Mouse (Mus musculus): ENCODE measurements around the gene Nck2. TPM values are rescaled to one million over a fixed set of nuclear protein-coding genes. Genes with fewer than 3 reads are reported as not detected.

Nck2 gene
- polyA plus RNA-seq, 1 experiment from 2014 or later, result 37.0 TPM

DNA sequence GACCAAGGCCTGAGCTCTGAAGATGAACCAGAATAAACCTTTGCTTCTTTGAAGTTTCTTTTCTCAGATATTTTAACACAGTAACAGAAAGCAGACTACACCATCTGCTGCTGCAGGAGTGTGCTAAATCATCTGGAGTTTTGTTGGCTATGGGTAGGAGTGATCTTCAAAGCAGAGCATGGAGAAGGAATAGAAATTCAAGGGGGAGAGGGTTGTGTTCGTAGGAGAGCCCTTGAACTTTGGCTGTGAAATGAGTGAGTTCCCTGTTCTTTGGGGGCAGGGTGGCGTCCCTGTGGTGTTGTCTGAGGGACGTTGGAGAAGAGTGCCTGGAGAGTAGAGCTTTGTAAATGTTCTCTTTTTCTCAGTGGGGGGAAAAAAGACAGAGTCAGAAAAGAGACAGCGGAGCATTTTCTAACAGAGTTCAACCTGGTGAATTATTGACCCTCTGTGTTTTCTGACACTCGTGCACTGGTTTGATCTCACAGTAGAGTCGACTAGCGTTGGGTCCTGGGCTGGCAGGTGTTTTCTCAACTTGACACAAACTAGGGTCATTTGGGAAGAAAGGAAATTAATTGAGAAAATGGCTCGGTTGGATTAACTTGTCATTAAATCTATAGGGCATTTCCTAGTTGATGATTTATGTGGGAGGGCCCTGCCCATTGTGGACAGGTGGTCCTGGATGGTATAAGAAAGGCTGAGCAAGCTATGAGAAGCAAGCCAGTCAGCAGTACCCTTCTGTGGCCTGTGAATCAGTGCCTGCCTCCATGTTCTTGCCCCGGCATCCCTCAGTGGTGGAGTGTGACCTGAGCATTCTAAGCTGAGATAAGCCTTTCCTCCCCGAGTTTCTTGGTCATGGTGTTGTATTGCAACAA lies 57.8 kb downstream of the Nck2 start:
- no peaks in the 10 kb centered on the region for H3K27me3 ChIP-seq (ENCODE audit: insufficient read depth, poor library complexity, severe bottlenecking)
- H3K4me1 ChIP-seq, result peaks cover 23% of the 10 kb centered on the region
- 73% methylated on average over 10 of the region's 10 CpGs for WGBS
- H3K36me3 ChIP-seq, result no peaks in the 10 kb centered on the region
- DNase-seq (ENCODE audit: low spot score), result no peak
- no peak overlapping the region for H3K4me3 ChIP-seq
- H3K9me3 ChIP-seq, result no peaks in the 10 kb centered on the region
- H3K27ac ChIP-seq, result no peak overlapping the region

DNA sequence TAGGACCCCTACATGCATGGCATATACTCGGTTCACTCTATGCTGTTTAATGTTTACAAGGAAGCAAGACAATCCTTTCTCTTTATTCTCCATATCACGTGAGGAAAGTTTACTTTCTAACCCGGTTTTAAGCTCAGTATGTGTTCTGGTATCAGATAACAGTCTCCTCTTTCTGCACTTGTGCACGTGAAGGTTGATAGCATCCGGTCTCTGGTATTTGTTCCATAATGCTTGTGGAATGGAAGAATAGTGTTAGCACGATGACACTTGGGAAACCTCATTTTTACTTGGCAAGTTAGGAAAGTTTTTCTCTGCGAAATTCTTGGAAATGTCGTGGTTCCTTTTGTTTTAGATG lies 58.4 kb downstream of the Nck2 start:
- H3K9me3 ChIP-seq, result no peaks in the 10 kb centered on the region
- 58% methylated on average over 8 of the region's 8 CpGs for WGBS
- no peaks in the 10 kb centered on the region for H3K36me3 ChIP-seq
- H3K27me3 ChIP-seq (ENCODE audit: insufficient read depth, poor library complexity, severe bottlenecking), result no peaks in the 10 kb centered on the region
- peaks cover 23% of the 10 kb centered on the region for H3K4me1 ChIP-seq
- DNase-seq (ENCODE audit: low spot score), result no peak
- H3K27ac ChIP-seq, result no peak overlapping the region
- H3K4me3 ChIP-seq, result no peak overlapping the region

DNA sequence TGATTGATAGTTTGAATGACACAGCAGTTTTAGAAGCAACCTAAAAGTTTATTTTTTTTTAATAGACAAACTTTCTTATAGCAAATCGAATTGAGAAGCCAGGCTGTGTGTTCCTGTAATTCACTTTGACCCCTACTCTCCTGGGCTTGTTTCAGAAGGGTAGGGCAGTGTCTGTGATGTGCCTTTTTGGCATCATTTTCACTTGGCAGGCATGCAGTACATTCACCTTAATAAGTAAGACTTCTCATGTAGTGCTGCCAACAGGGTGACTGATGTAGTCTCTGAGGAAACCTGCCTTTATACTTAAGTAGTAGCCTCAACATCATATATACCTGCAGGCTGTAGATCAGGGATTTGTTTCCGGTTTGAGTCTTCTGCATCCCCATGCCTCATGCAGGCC lies 58.9 kb downstream of the Nck2 start:
- 99% methylated on average over 2 of the region's 2 CpGs for WGBS
- Histone ChIP-seq H3K4me1 (peaks cover 23% of the 10 kb centered on the region), H3K27me3 (ENCODE audit: insufficient read depth, poor library complexity, severe bottlenecking) (no peaks in the 10 kb centered on the region)

DNA sequence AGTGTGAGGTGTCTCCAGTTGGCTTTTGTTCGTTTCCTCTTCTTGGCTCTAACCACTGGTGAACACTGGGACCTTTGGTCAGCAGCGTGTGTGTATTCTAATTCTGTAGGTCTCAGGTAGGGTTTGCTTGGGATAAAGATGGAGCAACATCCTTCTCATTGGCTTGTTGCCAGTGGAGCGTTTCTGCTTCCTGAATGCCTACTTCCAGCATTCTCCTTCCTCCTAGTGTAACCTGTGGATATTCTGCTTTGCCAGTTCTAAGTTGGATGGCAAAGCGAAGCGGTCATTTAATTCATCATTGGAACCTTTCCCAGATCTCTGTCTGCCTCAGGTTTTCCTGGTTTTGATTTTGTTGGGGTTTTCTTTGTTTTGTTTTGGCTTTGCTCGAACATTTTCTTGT lies 59.3 kb downstream of the Nck2 start:
- H3K27ac ChIP-seq, result no peak overlapping the region
- no peak for DNase-seq (ENCODE audit: low spot score)
- 87% methylated on average over 6 of the region's 6 CpGs for WGBS
- H3K27me3 ChIP-seq (ENCODE audit: insufficient read depth, poor library complexity, severe bottlenecking), result no peaks in the 10 kb centered on the region
- no peak overlapping the region for H3K4me3 ChIP-seq
- peaks cover 23% of the 10 kb centered on the region for H3K4me1 ChIP-seq
- H3K36me3 ChIP-seq, result no peaks in the 10 kb centered on the region
- no peaks in the 10 kb centered on the region for H3K9me3 ChIP-seq

More for the DNA sequence above, 58.9 kb downstream of the Nck2 start:
- Histone ChIP-seq H3K4me3 (no peak overlapping the region), H3K36me3 (no peaks in the 10 kb centered on the region), H3K27ac (no peak overlapping the region), H3K9me3 (no peaks in the 10 kb centered on the region)
- DNase-seq (ENCODE audit: low spot score), result no peak

DNA sequence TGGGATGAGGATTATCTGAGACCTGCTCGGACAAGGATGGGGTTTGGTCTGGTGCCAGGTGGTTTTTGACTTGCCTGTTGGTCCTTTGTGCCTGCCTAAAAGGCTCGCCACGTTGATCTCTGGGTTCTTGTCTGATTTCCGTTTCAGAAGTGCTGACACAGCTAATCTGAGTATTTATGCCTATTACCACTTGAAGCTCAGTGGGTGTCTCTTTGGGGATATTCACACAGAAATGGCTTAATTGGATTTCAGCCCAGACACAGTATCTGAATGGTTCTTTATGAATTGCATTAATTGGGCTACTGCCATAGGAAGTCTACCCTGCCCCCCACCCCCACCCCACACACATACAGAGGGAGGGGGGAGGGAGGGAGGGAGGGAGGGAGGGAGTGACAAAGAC lies 59.9 kb downstream of the Nck2 start:
- 65% methylated on average over 4 of the region's 4 CpGs for WGBS
- Histone ChIP-seq H3K4me1 (peaks cover 23% of the 10 kb centered on the region), H3K9me3 (no peaks in the 10 kb centered on the region), H3K27ac (no peak overlapping the region), H3K27me3 (ENCODE audit: insufficient read depth, poor library complexity, severe bottlenecking) (no peaks in the 10 kb centered on the region), H3K4me3 (no peak overlapping the region), H3K36me3 (peaks cover 5% of the 10 kb centered on the region)
- DNase-seq (ENCODE audit: low spot score), result no peak

DNA sequence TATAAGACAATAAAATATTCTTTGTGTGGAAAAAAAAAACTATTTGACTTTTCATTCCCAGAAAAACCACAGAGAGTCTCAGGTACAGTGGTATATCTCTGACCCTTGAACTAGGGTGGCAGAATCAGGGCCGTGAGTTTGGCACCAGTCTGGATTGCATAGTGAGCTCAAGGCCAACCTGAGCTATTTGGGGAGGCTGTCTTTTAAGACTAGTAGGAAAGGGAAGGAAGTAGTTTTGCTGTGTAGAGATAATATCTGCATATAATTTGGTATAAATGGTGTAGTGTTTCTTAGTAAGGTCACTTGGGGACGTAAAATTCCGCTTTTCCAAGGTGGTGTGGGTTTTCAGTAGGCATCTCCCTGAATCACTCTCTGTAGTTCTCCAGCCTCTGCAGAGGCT lies 62.3 kb downstream of the Nck2 start:
- DNase-seq (ENCODE audit: low spot score), result no peak
- peaks cover 23% of the 10 kb centered on the region for H3K36me3 ChIP-seq
- no peak overlapping the region for H3K4me3 ChIP-seq
- H3K27me3 ChIP-seq (ENCODE audit: insufficient read depth, poor library complexity, severe bottlenecking), result no peaks in the 10 kb centered on the region
- peaks cover 20% of the 10 kb centered on the region for H3K4me1 ChIP-seq
- no peak overlapping the region for H3K27ac ChIP-seq
- H3K9me3 ChIP-seq, result no peaks in the 10 kb centered on the region
- WGBS, result 89% methylated on average over 3 of the region's 3 CpGs

DNA sequence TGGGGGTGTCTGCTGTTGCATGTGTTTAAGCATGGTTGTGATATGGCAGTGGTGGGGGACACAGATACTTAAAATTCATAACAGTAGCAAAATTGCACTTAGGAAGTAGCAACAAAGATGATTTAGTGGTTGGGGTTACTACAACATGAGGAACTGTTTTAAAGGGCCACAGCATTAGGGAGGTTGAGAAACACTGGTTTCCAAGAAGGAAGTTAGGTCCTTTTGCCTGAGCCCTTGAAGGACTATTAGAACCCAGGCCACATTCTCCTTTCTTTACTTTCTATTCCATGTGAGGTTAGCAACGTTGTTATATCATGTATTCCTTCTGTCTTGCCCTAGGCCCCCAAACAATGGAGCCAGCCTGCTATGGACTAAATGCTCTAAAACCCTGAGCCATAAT lies 63.4 kb downstream of the Nck2 start:
- WGBS, result 79% methylated on average over 1 of the region's 1 CpGs
- no peak for DNase-seq (ENCODE audit: low spot score)
- H3K36me3 ChIP-seq, result peaks cover 31% of the 10 kb centered on the region
- no peaks in the 10 kb centered on the region for H3K27me3 ChIP-seq (ENCODE audit: insufficient read depth, poor library complexity, severe bottlenecking)
- no peaks in the 10 kb centered on the region for H3K9me3 ChIP-seq
- no peak overlapping the region for H3K27ac ChIP-seq
- no peak overlapping the region for H3K4me3 ChIP-seq
- H3K4me1 ChIP-seq, result 0 out of 2 replicates have a peak, but pooled peaks cover 15% of the 10 kb centered on the region

DNA sequence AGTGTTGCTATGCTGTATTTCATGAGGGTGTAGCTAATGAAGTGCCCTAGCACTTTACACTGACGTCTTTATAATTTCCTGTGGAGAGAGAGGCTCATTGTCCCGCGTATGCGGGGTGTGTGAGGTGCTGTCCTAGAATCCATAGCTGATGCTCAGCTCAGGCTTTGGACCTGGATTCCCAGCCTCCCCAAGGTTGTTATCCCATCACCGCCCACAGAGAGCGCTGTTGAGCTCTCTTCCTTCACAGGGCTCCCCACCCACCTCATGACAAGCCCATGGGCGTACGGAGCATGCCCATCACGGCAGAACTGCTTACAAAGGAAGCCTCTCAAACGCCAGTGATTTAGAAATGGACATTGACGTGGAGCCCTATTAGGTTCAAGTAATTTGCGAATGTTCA lies 66.9 kb downstream of the Nck2 start:
- Histone ChIP-seq H3K27me3 (ENCODE audit: insufficient read depth, poor library complexity, severe bottlenecking) (no peaks in the 10 kb centered on the region), H3K27ac (no peak overlapping the region), H3K4me1 (no peaks in the 10 kb centered on the region), H3K4me3 (no peak overlapping the region), H3K9me3 (no peaks in the 10 kb centered on the region), H3K36me3 (peaks cover 47% of the 10 kb centered on the region)
- WGBS, result 85% methylated on average over 12 of the region's 12 CpGs
- peak; percentile 74 for DNase-seq (ENCODE audit: low spot score)

DNA sequence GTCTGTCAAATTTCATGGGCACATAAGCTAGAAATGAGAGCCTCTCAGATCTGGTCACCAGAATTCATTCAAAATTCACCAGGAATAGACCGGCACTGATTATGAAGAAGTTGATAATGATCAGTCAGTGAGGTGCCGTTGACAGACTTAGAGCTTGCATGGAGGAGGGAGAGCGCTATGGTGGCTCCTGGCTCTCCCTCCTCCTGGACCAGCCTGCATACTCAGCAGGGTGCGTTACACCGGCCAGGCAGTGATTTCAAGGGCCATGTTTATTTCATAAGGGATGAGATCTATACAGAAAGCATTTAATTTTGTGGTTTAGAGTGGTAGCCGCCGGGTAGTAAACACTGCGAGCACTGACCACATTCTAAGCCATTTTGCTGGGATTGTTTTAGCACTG lies 67.3 kb downstream of the Nck2 start:
- Histone ChIP-seq H3K9me3 (no peaks in the 10 kb centered on the region), H3K27ac (no peak overlapping the region), H3K36me3 (peaks cover 47% of the 10 kb centered on the region), H3K4me3 (no peak overlapping the region), H3K4me1 (no peaks in the 10 kb centered on the region), H3K27me3 (ENCODE audit: insufficient read depth, poor library complexity, severe bottlenecking) (no peaks in the 10 kb centered on the region)
- 88% methylated on average over 8 of the region's 8 CpGs for WGBS
- no peak for DNase-seq (ENCODE audit: low spot score)

DNA sequence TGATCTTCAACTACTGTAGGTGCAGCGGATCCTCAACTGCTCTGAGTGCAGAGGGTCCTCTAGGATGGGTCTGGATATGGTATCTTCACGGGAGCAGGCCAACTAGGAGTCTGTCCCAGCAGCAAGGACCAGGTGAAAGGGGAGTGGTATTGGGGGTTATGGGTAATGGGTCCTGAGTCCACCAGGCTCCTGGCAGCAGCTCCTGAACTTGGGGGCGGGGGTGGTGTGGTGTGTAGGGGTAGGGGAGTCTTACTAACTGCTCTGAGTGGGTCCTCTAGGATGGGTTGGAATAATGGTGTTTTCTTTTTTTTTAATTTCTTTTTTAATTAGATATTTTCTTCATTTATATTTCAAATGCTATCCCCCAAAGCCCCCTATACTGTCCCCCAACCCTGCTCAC lies 73.0 kb downstream of the Nck2 start:
- H3K36me3 ChIP-seq, result peaks cover 20% of the 10 kb centered on the region

DNA sequence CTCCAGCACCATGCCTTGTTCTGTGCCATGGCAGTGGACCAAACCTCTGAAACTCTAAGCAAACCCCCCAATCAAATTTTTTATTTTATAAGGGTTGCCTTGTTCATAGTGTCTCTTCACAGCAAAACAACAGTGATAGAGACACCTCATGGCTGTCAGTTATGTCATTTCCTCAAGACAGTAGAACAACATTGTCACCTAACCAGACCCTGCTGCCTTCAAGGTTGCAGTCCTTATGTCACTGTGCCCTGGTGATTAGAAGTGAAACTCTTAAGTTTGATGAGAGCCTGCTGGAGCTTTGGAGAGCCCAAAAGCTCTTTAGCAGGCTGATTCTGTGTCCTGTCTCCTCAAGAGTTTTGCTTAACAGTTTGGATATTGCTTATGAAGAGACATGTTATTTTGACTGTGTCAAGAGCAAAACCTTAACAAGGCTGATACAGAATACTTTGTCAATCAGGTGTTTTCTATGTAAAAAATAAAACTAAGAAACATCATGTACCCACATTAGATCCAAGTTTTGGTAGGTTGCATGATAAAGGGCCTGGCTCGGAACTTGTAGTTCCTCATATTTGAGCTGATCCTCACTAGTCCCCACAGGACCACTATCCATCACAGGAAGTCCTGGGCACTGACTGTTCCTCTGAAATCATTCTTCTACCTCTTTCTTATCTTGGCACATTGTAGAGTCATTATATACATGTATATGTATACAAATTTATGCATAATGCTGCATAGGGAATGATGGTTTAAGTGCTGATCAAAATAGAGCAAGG lies 76.0 kb downstream of the Nck2 start:
- Histone ChIP-seq H3K4me3 (no peak overlapping the region), H3K27ac (no peak overlapping the region), H3K36me3 (no peaks in the 10 kb centered on the region), H3K9me3 (no peaks in the 10 kb centered on the region), H3K4me1 (peaks cover 23% of the 10 kb centered on the region; the same call in 1 of the 2 replicates), H3K27me3 (ENCODE audit: insufficient read depth, poor library complexity, severe bottlenecking) (no peaks in the 10 kb centered on the region)
- WGBS, result 79% methylated on average over 1 of the region's 1 CpGs
- no peak for DNase-seq (ENCODE audit: low spot score)

More for the DNA sequence above, 73.0 kb downstream of the Nck2 start:
- no peak overlapping the region for H3K27ac ChIP-seq
- H3K4me1 ChIP-seq, result peaks cover 23% of the 10 kb centered on the region; the same call in 1 of the 2 replicates
- WGBS, result 93% methylated on average over 3 of the region's 3 CpGs
- no peaks in the 10 kb centered on the region for H3K27me3 ChIP-seq (ENCODE audit: insufficient read depth, poor library complexity, severe bottlenecking)
- H3K4me3 ChIP-seq, result no peak overlapping the region
- DNase-seq (ENCODE audit: low spot score), result peak; percentile 1
- H3K9me3 ChIP-seq, result no peaks in the 10 kb centered on the region

DNA sequence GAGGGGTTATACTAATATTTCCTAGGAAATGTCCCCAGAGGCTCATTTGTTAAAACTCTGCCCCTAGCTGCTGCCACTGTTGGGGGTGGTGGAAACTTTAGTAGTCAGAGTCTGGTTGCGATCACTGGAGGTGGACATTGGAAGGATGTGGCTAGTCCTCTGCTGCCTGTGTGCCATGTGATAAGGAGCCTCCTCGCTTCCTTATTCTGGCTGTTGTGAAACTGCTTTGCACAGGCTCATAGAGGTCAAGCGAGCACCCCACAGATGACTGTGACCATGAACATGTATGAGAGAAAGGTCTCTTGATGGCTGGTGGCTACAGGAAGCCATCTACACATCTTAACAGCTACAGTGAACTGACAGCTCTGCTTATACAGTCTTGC lies 76.6 kb downstream of the Nck2 start:
- H3K27me3 ChIP-seq (ENCODE audit: insufficient read depth, poor library complexity, severe bottlenecking), result no peaks in the 10 kb centered on the region
- 73% methylated on average over 3 of the region's 3 CpGs for WGBS
- no peak overlapping the region for H3K4me3 ChIP-seq
- H3K27ac ChIP-seq, result no peak overlapping the region
- no peak for DNase-seq (ENCODE audit: low spot score)
- H3K9me3 ChIP-seq, result no peaks in the 10 kb centered on the region
- H3K36me3 ChIP-seq, result no peaks in the 10 kb centered on the region
- H3K4me1 ChIP-seq, result peaks cover 23% of the 10 kb centered on the region; the same call in 1 of the 2 replicates

DNA sequence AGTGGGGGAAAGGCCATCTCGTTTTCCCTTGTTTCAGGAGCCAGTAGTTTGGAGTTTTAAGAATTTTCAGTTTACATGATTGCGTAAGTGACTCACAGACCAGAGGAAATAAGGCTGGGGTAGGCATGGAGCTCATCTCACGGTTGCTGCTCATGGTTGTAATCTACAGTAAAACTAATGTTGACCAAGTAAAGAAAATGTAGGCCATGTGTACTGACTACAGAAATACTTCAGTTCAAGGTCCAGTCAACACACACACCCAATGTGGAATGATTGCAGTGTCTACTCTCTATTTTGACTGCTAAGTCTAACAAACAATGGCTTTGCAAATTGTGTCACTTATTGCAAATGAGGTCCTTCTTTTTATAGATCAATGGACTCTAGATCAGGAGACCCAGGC lies 77.1 kb downstream of the Nck2 start:
- Histone ChIP-seq H3K4me3 (no peak overlapping the region), H3K4me1 (peaks cover 23% of the 10 kb centered on the region; the same call in 1 of the 2 replicates), H3K27ac (no peak overlapping the region), H3K9me3 (no peaks in the 10 kb centered on the region), H3K36me3 (no peaks in the 10 kb centered on the region), H3K27me3 (ENCODE audit: insufficient read depth, poor library complexity, severe bottlenecking) (no peaks in the 10 kb centered on the region)
- no peak for DNase-seq (ENCODE audit: low spot score)
- 84% methylated on average over 3 of the region's 3 CpGs for WGBS
